Mouse (Mus musculus): ENCODE data around the gene 5430427O19Rik.
A peak's percentile ranks its signal among the peaks of the same experiment; 100 is the strongest.

Gene 5430427O19Rik

DNA sequence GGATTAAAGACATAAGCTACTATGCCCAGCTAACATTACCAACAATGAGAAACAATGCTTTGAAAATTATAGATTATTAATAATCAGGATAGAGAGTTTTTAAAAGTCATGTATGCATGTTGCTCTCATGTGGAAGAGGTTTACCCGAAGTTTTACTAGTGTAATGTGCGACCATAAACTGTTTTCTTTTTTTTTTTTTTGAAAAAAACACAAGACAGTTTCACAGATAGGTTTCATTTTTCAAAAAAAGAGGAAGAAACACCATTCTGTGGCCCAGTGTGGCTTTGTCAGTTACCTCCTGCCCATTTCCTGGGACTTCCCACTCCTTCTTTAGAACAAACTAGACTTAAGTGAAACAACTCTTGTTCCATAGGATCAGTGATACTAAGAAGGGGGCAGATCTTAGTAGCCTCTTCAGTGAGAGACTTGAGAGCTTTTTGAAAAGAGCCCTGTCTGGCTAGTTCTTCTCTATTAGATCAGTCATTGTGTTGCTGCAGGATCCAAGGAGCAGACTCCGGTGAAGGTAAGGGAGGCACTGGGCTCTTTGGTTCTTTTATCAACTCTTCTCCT, at the start of gene 5430427O19Rik:
5430427O19Rik (plus strand) TSS at position 441 of the 570 bp plus-strand sequence.
- DNase-seq: peak; percentile 35

DNA sequence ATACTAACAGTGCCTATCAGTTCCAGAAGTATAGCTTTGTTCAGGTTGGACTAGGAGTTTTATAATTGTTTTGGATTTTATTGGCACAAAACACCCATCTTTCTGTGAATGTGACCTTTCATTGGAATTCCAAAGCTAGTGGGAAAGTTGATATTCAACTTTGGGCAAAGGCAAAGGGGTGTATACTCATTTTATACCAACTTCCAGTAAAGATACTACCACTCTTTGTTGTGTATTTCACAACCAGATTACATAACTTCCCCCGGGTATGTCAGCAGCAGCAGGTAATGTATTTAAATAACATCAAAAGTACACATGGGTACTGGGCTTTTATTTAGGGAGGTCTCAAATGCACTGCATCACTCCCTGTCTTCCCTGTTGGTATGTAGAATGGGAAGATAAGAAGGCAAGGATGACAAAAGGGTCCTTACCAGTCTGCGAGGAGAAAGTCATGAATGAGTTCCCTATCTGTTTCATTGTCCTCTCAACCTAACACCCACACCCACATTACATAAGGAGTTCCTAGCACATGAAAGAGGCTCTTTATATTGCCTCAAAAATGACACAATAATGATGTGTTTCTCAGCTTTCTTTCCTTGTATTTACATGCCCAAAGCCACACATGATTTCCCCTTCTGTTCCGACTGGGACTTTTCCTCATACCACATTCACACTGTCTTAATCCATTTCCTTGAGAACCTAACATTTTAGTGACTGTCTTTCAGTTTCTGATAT, 42.3 kb upstream of the 5430427O19Rik start:
- DNase-seq: peak; percentile 2

DNA sequence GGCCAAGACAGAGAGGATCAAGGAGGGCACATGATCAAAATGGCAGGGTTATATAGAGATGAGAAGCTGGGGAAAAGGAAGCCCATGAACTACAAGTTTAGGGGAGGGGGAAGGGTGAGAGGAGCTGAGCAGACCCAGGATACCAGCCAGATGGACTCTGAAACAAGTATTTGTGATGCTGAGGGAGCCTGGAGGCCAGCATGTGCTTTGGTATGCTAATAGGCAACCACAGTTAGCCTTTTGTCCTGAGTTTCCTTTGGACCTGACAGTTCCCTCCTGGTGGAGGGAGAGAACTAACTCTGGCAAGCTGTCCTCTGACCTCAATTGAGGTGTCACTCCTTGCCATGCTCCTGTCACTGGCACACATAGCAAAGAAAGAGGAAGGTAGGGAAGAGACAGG, 41.2 kb upstream of the 5430427O19Rik start:
- DNase-seq: no peak

DNA sequence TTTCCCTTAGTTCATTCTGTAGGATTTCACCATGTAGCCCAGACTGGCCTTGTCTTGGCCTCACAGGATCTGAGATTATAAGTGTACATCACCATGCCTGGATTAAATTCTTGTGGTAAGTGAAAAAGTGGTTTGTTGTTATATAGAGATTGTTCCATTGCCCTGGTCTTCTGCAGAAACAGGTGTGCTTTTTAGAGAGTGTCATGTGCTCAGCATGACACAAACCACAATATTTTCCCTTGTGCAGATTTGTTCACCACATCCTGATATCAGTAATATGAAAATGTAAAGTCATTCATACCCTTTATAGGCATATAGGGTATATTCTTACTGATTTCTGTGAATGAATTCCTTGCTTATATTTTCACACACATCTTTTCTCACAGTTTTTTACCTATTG, 31.0 kb upstream of the 5430427O19Rik start:
- no peak for DNase-seq

DNA sequence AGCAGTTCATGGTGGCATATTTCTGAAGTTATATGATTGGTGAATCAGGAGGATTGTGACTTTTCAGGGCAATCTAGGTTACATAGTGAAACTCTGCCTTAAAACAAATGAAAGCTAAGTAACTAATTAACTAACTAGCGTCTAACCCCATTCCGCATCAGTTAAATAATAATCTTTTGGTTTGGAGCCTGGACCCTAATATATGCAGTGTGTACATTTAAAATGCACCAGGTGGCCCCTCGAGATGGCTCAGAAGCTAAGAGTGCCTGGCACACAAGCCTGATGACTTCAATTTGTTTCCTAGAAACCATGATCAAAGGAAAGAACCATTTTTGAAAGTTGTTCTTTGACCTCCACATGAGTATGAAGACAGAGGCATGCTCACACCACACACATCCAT, 14.2 kb upstream of the 5430427O19Rik start:
- no peak for DNase-seq

DNA sequence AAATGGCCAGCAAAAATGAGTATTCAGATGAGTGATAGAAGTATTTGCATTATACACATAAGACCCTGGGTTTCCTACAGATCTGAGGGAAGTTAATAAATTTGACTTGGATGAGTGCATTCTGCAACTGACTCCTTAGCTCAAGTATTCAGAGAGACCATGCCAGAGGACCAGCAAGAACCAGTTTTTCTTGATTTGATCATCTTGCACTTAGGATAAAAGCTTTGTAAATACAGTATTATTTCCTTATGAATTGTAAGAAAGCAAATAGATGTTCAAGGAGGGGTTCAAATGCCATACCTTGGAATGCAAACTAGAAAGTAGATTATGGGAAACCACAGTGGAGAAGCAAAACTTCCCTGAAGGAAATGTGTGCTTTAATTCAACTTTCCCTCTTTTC, 13.0 kb upstream of the 5430427O19Rik start:
- DNase-seq: peak; percentile 21

DNA sequence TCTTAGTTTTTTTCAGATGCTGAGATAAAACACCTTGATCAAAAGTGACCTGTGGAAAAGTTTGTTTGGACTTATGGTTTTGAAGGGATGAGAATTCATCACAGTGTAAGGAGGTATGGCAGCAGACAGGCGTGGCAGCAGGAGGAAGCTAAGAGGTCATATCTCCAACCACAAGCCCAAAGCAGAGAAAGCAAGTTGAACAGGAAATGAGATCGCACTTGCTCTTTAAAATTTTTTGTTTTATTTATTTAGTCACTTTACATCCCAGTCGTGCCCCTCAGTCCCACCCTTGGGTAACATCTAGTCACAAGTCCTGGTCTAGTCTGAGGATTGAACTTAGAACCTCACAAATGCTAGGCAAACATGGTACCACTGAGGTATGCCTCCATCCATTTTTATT, 2.1 kb upstream of the 5430427O19Rik start:
- no peak for DNase-seq

DNA sequence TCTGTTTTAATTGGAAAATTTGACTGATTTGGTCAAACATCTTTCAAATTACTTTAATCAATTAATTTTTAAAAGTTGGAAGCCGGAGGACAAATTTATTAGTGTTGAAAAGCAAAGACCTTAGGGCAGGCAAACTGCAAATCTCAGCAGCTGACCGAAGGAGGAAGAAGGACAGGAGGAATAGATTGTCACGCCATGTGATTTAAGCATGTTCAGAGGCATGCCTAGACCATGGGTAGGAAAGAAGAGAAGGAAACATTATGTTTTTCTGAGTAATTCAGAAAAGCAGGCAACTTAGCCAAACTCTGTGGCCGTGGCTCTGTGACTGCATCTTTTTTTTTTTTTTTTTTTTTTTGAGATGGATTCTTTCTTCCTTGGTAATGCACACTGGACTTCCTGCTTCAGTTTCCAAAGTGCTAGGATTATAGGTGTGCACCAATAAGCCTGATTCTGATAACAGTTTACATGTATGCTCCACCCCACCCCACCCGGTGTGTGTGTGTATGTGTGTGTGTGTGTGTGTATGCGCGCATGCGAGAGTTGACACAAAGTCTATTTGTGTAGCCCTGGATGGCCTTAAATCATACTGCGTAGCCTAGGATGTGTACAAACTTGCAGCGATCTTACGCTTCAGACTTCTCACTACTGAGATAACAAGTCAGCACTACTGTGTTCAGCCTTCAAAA, 1.4 kb downstream of the 5430427O19Rik start:
- no peak for DNase-seq

DNA sequence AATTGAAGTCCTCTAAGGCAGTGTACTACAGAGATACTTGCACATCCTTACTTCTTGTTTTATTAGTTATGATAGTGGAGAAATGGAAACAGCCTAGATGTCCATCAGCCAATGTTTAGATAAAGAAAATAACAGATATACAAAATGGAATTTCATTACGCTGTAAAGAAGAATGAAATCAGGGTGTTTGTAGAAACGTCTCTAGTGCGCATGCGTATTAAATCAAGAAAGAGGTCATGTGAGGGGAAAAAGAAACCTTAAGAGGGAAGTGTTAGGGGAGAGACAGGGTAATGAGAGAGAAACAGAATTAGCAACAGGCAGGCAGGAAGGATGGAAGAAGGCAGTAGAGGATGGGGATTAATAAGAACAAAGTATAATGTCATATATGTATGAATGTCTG, 4.2 kb downstream of the 5430427O19Rik start:
- DNase-seq: no peak

DNA sequence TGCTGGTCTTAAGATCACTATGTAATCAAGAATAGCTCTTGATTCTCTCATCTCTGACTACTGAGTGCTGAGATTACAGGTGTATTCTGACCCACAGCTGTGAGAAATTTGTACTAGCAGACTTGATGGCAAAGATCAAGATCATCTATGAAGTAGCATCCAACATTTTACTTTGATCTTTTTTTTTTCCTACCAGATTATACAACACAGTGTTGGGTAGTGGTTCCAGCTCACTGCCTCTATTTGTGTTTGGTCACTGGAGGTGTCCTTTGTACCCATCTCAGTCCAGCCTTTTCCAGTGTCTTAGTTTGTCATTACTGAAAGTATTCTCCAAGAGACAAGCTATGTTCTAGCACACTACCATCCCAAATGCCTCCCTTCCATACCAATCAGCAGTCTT, 5.8 kb downstream of the 5430427O19Rik start:
- no peak for DNase-seq

DNA sequence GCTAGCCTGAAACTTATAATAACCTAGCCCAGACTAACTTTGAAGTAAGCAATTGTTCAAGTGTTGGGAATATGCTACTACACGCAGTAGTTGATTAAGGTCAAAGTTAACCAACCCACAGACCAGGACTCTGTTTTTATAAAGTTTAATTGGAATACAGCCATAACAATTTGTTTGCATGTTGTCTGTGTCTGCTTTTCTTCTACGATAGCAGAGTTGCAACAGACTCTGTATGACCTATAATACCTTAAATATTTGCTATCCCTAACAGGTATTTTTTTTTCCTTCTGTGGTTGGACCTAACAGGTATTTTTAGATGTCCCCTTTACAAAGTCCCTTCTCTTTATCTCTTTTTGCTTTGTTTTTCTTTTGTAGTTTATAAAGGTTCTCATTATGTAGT, 7.6 kb downstream of the 5430427O19Rik start:
- no peak for DNase-seq

DNA sequence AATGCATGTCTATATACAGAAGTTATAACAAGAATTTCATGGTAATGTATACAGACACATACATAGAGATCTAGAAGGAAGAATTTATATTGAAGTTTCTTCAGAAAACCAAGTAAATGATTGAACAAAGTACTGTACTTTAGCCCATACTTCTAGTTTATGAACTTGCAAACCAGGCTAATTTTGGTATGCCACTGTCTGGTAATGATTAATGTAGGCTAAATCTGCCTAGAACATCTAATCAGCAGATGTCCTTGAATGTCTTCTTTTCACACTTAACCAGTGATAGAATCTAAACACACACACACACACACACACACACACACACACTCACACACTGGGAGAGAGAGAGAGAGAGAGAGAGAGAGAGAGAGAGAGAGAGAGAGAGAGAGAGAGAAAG, 8.1 kb downstream of the 5430427O19Rik start:
- no peak for DNase-seq

DNA sequence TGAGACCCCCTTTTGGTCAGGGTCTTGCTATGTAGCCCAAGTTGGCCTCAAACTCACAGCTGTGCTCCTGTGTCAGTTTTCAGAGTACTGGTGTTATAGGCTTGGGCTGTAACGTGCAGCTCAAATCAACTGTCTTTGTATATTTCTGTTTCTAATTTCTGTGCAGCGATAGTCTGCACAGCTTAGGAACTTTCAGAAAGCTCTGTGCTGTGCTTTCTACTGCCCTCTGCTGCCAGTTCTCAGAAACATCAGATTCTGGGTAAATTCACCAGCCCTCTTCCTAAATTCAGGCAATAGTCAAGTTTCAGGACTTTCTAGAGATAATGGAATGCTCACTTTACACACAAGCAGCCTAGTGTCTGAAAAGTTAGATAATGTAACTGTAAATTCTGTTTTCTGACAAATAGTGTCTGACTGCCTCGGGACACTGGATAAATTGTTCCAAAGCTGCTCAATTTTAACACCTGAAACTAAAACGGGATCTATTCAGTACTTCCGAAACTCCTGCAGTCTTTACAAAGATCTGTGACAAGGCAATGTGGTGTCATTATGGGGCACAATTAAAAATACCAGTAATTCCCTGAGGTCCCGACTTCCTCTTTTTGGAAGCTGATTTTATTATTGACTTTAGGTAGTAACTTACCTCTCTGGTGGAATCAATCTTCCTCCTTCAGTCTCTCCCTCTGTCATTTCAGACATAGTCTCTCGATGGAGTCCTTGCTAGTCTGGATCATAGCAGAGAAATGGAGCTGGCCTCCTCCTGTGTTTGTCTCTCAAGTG, 9.2 kb downstream of the 5430427O19Rik start:
- peak; percentile 50 for DNase-seq

DNA sequence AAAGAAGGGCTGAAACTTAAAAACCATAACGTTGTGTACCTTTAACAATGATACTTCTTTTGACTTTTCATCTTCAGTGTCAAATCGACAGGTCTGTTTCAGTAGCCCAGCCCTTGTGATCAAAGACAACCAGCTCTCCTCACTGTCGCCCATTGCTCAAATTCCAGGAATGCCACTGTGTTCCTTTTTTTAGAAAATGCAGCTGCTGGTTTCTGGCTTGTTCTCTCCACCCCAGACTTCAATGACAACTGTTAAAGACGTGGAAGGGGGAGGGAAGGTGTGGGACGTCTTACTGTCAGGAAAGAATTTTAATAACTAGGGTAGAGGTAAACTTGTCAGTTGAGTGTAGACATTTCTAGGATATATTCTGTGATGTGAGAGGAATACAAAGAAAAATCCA, 16.5 kb downstream of the 5430427O19Rik start:
- peak; percentile 9 for DNase-seq

DNA sequence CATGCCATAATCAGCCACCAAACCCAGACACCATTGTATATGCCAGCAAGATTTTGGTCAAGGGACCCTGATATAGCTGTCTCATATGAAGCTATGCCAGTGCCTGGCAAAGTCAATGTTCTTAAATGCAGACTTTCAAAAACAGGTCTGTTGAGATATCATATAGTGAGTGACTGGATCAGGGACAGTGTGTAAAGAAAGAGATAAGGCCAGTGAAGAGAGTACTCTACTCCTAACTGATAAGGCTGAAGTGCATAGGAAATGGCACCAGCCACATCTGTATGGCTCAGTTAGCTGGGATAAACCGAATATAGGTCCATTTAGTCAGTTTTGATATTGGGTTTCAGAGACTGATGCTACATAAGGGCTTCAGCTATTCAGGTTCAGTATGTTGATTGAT, 31.0 kb downstream of the 5430427O19Rik start:
- no peak for DNase-seq

DNA sequence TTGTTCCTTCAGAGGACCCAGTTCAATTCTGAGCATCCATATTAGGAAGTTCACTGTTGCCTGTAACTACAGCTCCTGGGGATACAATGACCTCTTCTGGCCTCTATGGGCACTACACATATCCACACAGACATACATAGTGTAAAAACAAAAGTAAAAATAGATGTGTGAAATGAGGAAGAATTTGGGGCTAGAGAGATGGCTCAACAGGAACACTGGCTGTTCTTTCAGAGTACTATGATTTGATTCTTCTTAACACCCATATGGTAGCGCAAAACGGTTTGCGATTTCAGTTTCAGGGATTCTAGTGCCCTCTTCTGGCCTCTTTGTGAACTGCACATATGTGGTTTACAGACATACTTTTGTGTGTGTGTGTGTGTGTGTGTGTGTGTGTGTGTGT, 48.9 kb downstream of the 5430427O19Rik start:
- DNase-seq: peak; percentile 69

DNA sequence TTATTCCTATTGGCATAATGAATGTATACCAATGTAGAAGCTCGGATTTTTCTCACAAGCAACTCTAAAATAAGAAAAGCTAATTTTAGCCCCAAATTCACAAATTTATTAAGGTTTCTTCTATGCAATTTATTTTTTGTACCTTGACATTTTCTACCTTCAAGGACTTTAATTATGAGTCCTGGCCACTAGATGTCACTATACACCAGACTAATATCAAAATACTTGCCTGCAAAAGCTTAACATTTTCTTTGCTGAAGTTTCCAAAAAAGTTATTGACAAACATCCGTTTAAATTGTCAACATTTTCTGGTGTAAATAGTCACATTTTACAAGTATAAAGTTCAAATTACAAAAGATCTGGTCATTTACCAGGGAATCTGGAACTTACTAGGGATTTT, 62.8 kb downstream of the 5430427O19Rik start:
- peak; percentile 30 for DNase-seq

All from lung, postnatal 36 days (tissue).